Mouse (Mus musculus) NIH3T3 (cell line): ENCODE data around the gene Megf9.

Experiments
- DNase-seq: peaks from one replicate; pipeline ENCODE4 v3.0.0-alpha.2; 2012; ENCODE audit warnings: low read depth

The Megf9 gene

GRCm38 (mm10) chr4:70523346-70523745 is 11.4 kb downstream of the Megf9 start:
- no peak for DNase-seq

DNA sequence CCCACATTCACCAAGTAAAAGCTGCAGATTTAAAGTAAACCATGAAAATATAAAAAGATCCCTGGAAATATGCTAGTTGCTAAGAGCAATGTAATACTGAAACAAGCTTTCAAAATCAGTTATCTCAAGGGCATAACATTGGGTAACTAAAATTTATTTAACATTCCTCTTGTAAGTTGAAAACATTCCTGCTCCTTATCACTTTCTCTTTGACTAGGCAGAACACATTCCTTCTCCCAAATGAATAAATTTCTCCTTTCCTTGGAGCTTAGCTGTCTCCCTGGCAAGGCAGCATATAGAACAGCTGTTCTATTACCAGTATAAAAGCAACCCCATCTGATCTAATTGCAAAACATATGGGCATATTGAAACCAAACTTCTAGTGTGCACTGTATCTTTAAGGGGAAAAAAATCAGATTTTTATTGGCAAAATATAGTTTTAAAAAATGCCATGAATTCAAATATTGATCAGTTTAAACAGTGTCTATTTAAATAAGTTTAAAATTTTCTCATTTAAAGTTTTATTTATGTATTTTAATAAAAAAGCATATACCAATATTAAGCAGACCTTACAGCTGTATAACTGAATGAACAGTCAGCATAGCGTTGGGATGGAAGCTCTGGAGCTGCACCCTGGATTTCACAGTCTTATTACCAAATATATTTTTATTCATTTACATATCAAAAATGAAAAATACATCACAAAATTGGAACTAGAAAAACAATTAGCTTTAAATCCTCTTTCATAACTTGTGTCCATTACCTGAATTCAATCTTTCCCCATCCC is 13.1 kb downstream of the Megf9 start:
- peak; percentile 31 for DNase-seq

DNA sequence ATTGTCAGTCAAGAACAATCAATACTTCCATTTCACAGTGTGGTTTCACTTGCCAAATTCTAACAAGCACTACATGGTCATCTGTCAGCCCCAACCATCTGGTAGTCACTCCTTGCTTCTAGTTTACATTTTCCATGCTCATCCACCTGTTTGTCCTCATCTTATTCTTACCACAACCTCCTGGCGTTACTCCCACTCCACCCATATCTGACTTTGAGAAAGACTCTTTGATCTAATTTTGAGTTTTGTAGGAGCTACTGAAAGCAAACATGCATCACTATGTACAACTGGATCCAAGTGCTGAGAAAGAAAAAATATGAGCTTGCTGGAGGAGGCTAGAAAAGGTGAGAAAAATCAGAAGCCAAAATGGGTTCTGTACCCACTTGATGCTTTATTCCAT is 17.1 kb downstream of the Megf9 start:
- no peak for DNase-seq

DNA sequence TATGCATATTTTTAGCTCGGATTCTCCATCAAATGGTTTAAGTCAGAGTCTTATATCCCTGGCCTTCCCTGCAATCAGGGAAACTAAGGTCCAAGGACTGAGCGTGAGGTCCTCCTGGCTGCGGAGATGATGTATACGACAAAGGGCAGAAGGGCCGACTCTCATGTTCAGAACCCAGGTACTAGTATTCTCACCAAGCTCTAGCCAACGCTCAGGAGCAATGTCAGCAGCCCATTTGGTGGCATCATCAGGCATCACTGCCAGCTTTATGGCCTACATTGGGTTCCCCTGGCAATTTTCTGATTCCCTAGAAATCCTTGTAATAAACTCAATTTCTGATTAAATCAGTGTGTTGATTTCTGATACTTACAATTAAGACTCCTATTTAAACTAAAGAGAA is 18.5 kb downstream of the Megf9 start:
- DNase-seq = no peak

DNA sequence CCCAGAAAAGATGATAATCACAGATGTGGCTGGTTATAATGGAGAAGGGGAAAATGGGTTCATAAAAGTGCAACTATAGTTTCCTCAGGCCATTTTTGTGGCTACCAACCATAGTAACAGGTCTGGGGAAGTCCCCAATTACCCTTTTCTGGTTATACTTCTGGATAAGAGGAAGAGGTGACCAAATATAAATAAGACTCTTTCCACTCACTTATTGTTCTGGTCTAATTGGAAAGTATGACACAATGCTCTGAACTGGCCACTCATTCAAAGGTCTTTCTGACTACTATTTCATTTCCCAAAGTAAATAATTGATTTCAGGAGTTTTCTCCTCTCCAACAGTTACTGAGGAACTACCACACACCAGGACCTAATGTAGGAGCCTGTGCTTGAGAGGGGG is 19.3 kb downstream of the Megf9 start:
- DNase-seq = no peak

DNA sequence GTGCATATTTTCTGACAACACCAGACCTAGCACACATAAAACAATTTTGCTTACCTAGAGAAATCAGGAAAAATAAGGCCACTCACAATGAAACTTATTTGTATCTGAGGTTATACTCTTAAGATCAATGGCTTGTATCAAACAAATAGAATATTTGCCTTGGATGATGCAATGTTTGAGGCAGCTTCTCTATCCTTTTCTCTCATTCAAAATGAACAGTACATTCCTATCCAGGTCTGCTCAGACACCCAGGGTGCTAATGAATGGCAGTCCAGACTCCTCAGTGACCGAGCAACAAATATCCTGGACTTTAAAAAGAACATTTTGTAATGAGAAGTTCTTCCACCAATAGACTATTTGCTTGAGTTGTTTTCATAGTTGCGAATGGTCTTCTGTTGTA is 24.8 kb downstream of the Megf9 start:
- no peak for DNase-seq

DNA sequence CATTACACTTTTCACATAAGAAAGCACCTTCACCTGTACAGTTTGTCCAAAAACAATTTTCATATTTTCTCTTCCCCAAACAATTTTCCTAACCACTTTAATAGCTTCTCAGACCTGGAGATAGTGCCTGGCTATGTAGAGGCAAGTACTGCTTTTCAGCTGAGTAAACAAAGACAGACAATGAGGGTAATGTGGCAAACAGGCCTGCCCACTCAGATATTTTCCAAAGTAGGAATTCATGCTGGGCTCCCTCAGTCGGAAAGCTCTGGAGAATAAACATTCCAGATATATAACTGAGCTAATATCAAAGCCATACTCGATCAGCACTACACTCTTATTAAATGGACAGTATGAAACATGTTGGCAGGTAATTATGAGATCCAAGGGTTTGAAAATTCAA is 25.2 kb downstream of the Megf9 start:
- DNase-seq = no peak

DNA sequence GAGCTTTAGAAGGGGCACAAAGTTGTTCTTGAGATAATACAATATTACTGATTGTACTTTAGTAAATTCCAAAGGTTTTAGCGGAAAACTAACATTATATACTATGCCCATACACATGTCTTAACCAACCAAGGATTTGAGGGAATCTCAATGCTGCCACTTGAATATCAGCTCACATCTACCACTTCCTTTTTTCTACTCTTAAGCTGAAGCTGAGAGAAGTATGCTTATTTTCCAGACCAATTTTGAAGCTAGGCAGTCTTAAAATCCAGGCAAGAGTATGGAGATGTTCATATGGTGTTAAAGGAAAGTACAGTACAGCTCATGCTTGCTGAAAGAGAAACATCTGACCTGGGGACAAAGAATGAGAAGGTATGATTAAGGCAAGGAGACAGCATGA is 26.6 kb downstream of the Megf9 start:
- no peak for DNase-seq

GRCm38 (mm10) chr4:70505951-70506350 is 28.8 kb downstream of the Megf9 start:
- no peak for DNase-seq

GRCm38 (mm10) chr4:70503827-70504226 is 31.0 kb downstream of the Megf9 start:
- DNase-seq = no peak

- DNase-seq = no peak
Observed at GRCm38 (mm10) chr4:70499285-70499684, 35.5 kb downstream of the Megf9 start.

DNA sequence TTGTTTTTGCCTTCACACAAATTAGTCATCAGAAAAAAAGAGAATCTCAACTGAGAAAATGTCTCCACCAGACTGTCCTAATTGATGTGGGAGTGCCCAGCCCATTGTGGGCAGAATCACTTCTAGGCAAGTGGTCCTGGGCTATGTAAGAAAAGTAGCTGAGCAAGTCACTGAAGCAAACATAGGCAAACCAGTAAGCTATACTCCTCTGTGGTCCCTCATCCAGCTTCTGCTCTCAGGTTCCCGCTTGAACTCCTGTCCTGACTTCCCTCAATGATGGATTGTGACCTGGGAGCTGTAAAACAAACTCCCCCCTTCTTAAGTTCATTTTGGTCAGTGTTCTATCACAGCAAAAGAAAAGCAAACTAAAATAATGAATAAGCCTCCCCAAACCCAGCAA is 37.8 kb downstream of the Megf9 start:
- no peak for DNase-seq

GRCm38 (mm10) chr4:70489792-70490191 is 45.0 kb downstream of the Megf9 start:
- DNase-seq = no peak

GRCm38 (mm10) chr4:70488415-70488814 is 46.4 kb downstream of the Megf9 start:
- DNase-seq = no peak

- peak; percentile 7 for DNase-seq
Observed at GRCm38 (mm10) chr4:70484134-70484533, 50.7 kb downstream of the Megf9 start.

DNA sequence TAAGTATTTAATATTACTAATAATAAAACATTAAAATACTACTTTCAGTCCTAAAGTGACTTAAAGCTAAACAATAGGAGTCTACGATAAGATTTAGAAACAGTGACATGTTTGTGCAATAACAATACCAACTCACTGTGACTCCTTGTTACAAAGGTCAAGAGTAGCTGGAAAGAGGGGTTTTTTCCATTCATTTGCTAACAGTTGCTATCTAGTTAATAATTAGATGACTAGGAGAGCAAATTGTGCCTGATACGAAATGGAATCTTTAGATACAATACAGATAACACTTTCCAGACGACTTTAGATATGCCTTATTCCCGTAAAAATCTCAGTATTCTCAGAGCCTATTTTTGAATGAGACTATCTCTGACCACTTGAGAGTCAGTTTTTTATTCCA is 52.9 kb downstream of the Megf9 start:
- DNase-seq = no peak

DNA sequence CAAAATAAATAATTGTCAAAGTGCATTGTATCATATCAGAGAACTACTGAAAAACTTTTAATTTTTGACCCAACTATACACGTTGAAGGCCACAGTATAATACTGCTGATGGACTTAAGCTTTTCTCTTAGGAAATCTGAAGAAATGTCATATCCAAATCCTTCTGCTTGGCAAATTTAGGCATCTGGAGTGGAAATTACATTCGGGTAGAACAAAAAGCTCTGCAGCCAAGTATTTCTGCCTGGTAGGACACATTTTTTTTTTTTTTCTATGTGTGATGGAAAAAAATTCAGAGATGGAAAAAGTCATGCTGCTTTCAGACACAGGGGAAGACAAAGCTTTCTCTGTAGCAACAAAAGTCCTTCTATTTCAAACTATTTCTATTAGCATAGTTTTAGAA is 63.4 kb downstream of the Megf9 start:
- DNase-seq = no peak

DNA sequence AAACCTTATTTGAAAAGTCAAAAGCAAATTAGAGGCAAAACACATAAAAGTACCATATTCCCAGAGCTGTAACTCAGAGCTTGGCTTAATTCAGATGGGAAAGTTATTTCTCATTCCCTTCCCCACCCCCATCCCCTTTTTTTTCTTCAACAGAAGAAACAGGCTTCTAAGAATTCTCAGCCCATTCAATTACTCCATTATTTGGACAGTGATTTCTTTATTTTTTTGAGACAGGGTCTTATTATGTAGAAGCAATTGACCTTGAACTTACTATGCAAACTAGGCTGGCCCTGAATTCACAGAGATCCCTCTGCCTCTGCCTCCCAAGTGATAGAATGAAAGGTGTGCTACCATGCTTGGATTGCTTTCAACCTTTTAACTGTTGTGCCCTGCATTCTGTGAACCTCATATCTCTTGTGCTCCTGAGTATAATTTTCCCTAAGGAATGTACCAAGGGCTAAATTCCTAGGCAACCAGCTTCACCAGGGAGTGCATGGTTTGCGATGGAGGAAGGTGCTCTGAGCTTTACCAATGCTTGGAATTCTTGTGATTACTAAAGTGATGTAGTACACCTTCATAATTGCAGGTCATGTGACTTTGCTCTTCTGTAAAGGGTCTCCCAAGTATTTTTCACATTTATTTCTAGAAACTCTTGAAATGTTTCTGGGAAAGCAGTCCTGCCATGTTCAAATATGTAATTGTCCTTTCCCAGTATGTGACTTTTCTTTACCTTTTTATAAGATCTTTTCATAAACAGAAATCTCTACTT is 68.7 kb downstream of the Megf9 start:
- no peak for DNase-seq

- DNase-seq = no peak
Observed at GRCm38 (mm10) chr4:70463302-70463701, 71.5 kb downstream of the Megf9 start.

DNA sequence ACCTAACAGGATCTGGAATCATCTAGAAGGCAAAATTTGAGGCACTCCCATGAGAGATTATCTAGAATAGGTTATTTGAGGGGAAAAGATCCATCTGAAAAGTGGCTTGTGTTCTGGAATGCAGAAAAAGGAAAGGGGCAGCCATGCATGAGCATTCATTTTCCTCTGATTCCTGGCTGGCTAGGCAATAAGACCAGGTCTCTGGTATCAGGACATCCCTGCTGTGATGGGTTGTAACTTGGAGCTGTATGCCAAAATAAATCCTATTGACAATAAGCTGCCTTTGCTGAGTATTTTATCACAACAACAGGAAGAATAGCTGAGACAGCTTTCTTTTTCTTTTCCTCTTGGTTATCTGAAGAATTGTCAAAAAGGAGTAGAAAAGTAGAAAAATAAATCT is 73.4 kb downstream of the Megf9 start:
- no peak for DNase-seq

GRCm38 (mm10) chr4:70452161-70452560 is 82.6 kb downstream of the Megf9 start:
- no peak for DNase-seq

GRCm38 (mm10) chr4:70451750-70452149 is 83.0 kb downstream of the Megf9 start:
- peak; percentile 87 for DNase-seq

- peak; percentile 38 for DNase-seq
Observed at GRCm38 (mm10) chr4:70449668-70450067, 85.1 kb downstream of the Megf9 start.

GRCm38 (mm10) chr4:70446774-70447173 is 88.0 kb downstream of the Megf9 start:
- no peak for DNase-seq
